Mouse (Mus musculus) midbrain, embryonic 11.5 days (tissue): Measurements from ENCODE around the gene Ppm1a. TPM values are rescaled to one million over a fixed set of nuclear protein-coding genes. Genes with fewer than 3 reads are reported as not detected.

ENCODE experiments used
- ATAC-seq: fragments of 200-750 bp; cut with Nextera tagmentation; 2 replicates; pipeline ENCODE4 v1.8.0; 2017; ENCODE audit warnings: moderate TSS enrichment, moderate library complexity; ENCODE audit not compliant: low FRiP score
- DNase-seq: peaks from one replicate; pipeline ENCODE4 v3.0.0; 2015; ENCODE audit warnings: low spot score; ENCODE audit errors: missing footprints
- H3K27ac ChIP-seq: fragments of 300-500 bp; sonication (generic); 2 replicates; pipeline ENCODE4 v1.5.1; 2014; ENCODE audit warnings: low read depth, low read length
- H3K27me3 ChIP-seq: fragments of 300-500 bp; sonication (generic); 2 replicates; pipeline ENCODE4 v1.6.1; 2014; ENCODE audit warnings: mild to moderate bottlenecking, low read length, moderate library complexity, mixed read lengths; ENCODE audit not compliant: control insufficient read depth, insufficient read depth
- H3K36me3 ChIP-seq: fragments of 300-500 bp; sonication (generic); 2 replicates; pipeline ENCODE4 v1.6.1; 2014; ENCODE audit warnings: mild to moderate bottlenecking, low read length, moderate library complexity, mixed read lengths; ENCODE audit not compliant: control insufficient read depth, insufficient read depth
- H3K4me1 ChIP-seq: fragments of 300-500 bp; sonication (generic); 2 replicates; pipeline ENCODE4 v1.6.1; 2014; ENCODE audit warnings: low read length; ENCODE audit not compliant: control insufficient read depth, insufficient read depth
- H3K4me2 ChIP-seq: fragments of 300-500 bp; sonication (generic); 2 replicates; pipeline ENCODE4 v1.6.1; 2014; ENCODE audit warnings: mild to moderate bottlenecking, moderate library complexity
- H3K4me3 ChIP-seq: fragments of 300-500 bp; sonication (generic); 2 replicates; pipeline ENCODE4 v1.5.1; 2014; ENCODE audit warnings: low read depth, low read length
- H3K9ac ChIP-seq: fragments of 300-500 bp; sonication (generic); 2 replicates; pipeline ENCODE4 v1.6.1; 2014; ENCODE audit warnings: low read length
- H3K9me3 ChIP-seq: fragments of 300-500 bp; sonication (generic); 2 replicates; pipeline ENCODE4 v1.6.1; 2016; ENCODE audit warnings: low read length; ENCODE audit not compliant: control insufficient read depth
- WGBS: fragments of 180-500 bp; shearing (Covaris S2); extraction: QIAGEN DNeasy Blood & Tissue Kit; methylation state at CpG from one replicate; pipeline ENCODE4 v1.1.7; 2014; 5-methylcytosine and 5-hydroxymethylcytosine counted together
- polyA plus RNA-seq: library from polyadenylated mRNA; unstranded; fragments of >200 nt; fragmentation: Nextera tagmentation; extraction: Ambion mirVana; gene quantifications from 2 replicates; pipeline ENCODE4 v1.2.1, GENCODE M21; 2014

The Ppm1a gene
- polyA plus RNA-seq, 1 experiment from 2014 or later = 77.5 TPM

GRCm38 (mm10) chr12:72750606-72751005, 6.6 kb upstream of the Ppm1a start:
- no peaks in the 10 kb centered on the region for H3K36me3 ChIP-seq
- WGBS = 88% methylated on average over 2 of the region's 2 CpGs
- no peak overlapping the region for H3K4me3 ChIP-seq
- ATAC-seq (no peak), DNase-seq (no peak)
- H3K27me3 ChIP-seq = no peaks in the 10 kb centered on the region
- no peak overlapping the region for H3K27ac ChIP-seq
- no peak overlapping the region for H3K9ac ChIP-seq
- H3K4me2 ChIP-seq = no peak overlapping the region
- no peaks in the 10 kb centered on the region for H3K9me3 ChIP-seq
- no peaks in the 10 kb centered on the region for H3K4me1 ChIP-seq

GRCm38 (mm10) chr12:72757596-72757995, 341 bp downstream of the Ppm1a start:
- Histone ChIP-seq H3K27ac (no peak overlapping the region; the same call in 1 of the 2 replicates), H3K9me3 (no peaks in the 10 kb centered on the region), H3K4me1 (peaks cover 14% of the 10 kb centered on the region), H3K4me2 (no peak overlapping the region), H3K4me3 (no peak overlapping the region), H3K36me3 (no peaks in the 10 kb centered on the region), H3K9ac (peak overlapping the region; percentile 20; the same call in 1 of the 2 replicates), H3K27me3 (no peaks in the 10 kb centered on the region)
- DNase-seq (no peak), ATAC-seq (no peak)
- WGBS = 6% methylated on average over 1 of the region's 1 CpGs

GRCm38 (mm10) chr12:72759956-72760355, 2.7 kb downstream of the Ppm1a start:
- no peak overlapping the region for H3K27ac ChIP-seq
- ATAC-seq = no peak
- 14% methylated on average over 7 of the region's 7 CpGs for WGBS
- H3K4me1 ChIP-seq = peaks cover 23% of the 10 kb centered on the region
- H3K4me3 ChIP-seq = peak overlapping the region; percentile 75
- peak; percentile 88 for DNase-seq
- peak overlapping the region; percentile 98 for H3K9ac ChIP-seq
- H3K36me3 ChIP-seq = no peaks in the 10 kb centered on the region
- H3K9me3 ChIP-seq = no peaks in the 10 kb centered on the region
- H3K4me2 ChIP-seq = peak overlapping the region; percentile 71
- no peaks in the 10 kb centered on the region for H3K27me3 ChIP-seq

GRCm38 (mm10) chr12:72760376-72761229, 3.3 kb downstream of the Ppm1a start:
- Histone ChIP-seq H3K9me3 (no peaks in the 10 kb centered on the region), H3K4me3 (peak overlapping the region; percentile 75), H3K36me3 (no peaks in the 10 kb centered on the region), H3K9ac (peak overlapping the region; percentile 98), H3K27me3 (no peaks in the 10 kb centered on the region), H3K27ac (peak overlapping the region; percentile 94), H3K4me1 (peaks cover 23% of the 10 kb centered on the region), H3K4me2 (peak overlapping the region; percentile 71)
- DNase-seq (peak; percentile 100), ATAC-seq (peak; percentile 93)
- under 1% methylated on average over 69 of the region's 78 CpGs for WGBS

- Histone ChIP-seq H3K4me2 (peak overlapping the region; percentile 69; the same call in 1 of the 2 replicates), H3K9me3 (no peaks in the 10 kb centered on the region), H3K27ac (peak overlapping the region; percentile 94), H3K36me3 (no peaks in the 10 kb centered on the region), H3K27me3 (no peaks in the 10 kb centered on the region), H3K4me3 (peak overlapping the region; percentile 75), H3K4me1 (peaks cover 23% of the 10 kb centered on the region), H3K9ac (peak overlapping the region; percentile 98)
- WGBS = 1% methylated on average over 15 of the region's 71 CpGs
- peak; percentile 81 for ATAC-seq
- DNase-seq = no peak
Measured at GRCm38 (mm10) chr12:72761230-72761648, 4.0 kb downstream of the Ppm1a start.

- H3K4me1 ChIP-seq = peaks cover 23% of the 10 kb centered on the region
- peak overlapping the region; percentile 75 for H3K4me3 ChIP-seq
- DNase-seq = peak; percentile 95
- no peaks in the 10 kb centered on the region for H3K36me3 ChIP-seq
- ATAC-seq = peak; percentile 72
- H3K9me3 ChIP-seq = no peaks in the 10 kb centered on the region
- H3K9ac ChIP-seq = peak overlapping the region; percentile 98
- H3K27me3 ChIP-seq = no peaks in the 10 kb centered on the region
- peak overlapping the region; percentile 69 for H3K4me2 ChIP-seq
- peak overlapping the region; percentile 94 for H3K27ac ChIP-seq
- under 1% methylated on average over 40 of the region's 43 CpGs for WGBS
Measured at GRCm38 (mm10) chr12:72761649-72762261, 4.5 kb downstream of the Ppm1a start.

- ATAC-seq = no peak
- 69% methylated on average over 1 of the region's 1 CpGs for WGBS
- no peak overlapping the region for H3K27ac ChIP-seq
Measured at GRCm38 (mm10) chr12:72762502-72762901, 5.2 kb downstream of the Ppm1a start.

GRCm38 (mm10) chr12:72763156-72763555, 5.9 kb downstream of the Ppm1a start:
- Histone ChIP-seq H3K4me3 (no peak overlapping the region), H3K4me2 (peak overlapping the region; percentile 69)

More at GRCm38 (mm10) chr12:72762502-72762901, 5.2 kb downstream of the Ppm1a start:
- Histone ChIP-seq H3K9ac (peak overlapping the region; percentile 98), H3K27me3 (no peaks in the 10 kb centered on the region), H3K4me1 (peaks cover 17% of the 10 kb centered on the region), H3K36me3 (no peaks in the 10 kb centered on the region), H3K4me2 (peak overlapping the region; percentile 69), H3K9me3 (no peaks in the 10 kb centered on the region), H3K4me3 (peak overlapping the region; percentile 75)
- no peak for DNase-seq

GRCm38 (mm10) chr12:72767809-72768208, 10.6 kb downstream of the Ppm1a start:
- DNase-seq (no peak), ATAC-seq (no peak)
- Histone ChIP-seq H3K9ac (no peak overlapping the region), H3K9me3 (no peaks in the 10 kb centered on the region; the same call in 1 of the 2 replicates), H3K4me1 (peaks cover 6% of the 10 kb centered on the region), H3K27me3 (no peaks in the 10 kb centered on the region), H3K27ac (no peak overlapping the region), H3K4me3 (no peak overlapping the region), H3K36me3 (no peaks in the 10 kb centered on the region), H3K4me2 (no peak overlapping the region)
- WGBS = 90% methylated on average over 6 of the region's 6 CpGs

More at GRCm38 (mm10) chr12:72763156-72763555, 5.9 kb downstream of the Ppm1a start:
- no peak overlapping the region for H3K27ac ChIP-seq
- no peaks in the 10 kb centered on the region for H3K36me3 ChIP-seq
- no peaks in the 10 kb centered on the region for H3K9me3 ChIP-seq
- H3K4me1 ChIP-seq = peaks cover 14% of the 10 kb centered on the region
- 68% methylated on average over 1 of the region's 1 CpGs for WGBS
- H3K27me3 ChIP-seq = no peaks in the 10 kb centered on the region
- DNase-seq (no peak), ATAC-seq (no peak)
- no peak overlapping the region for H3K9ac ChIP-seq
